In genomic region chr15:85315378-85316025, GRCm38 (mm10) we compare ENCODE assay signal across 9 mouse cellular contexts. TPM values are rescaled to one million over a fixed set of nuclear protein-coding genes. Genes with fewer than 3 reads are reported as not detected.
DNase-seq lines count a peak whose midpoint lies in the region; ATAC-seq and TF ChIP-seq lines count a peak whose summit lies in the region.
"Had no signal": no experiment of that assay in that cellular context is flagged by ENCODE, and none has a peak within 500 bp of the region (broad histone marks: within the 10 kb centered on the region; RNA-seq: fewer than 3 reads in every experiment).

No protein-coding gene starts in this region.

- POLR2A ChIA-PET in Patski (lab: Charles Lee): interaction anchor here (0.5 kb wide), 1 partner anchor 86 kb away, joined by 3 read pairs; no protein-coding TSS in a partner anchor

- H3K27ac ChIP-seq in cerebellum, adult 2 months (ENCODE audit: insufficient read depth, low read length): no peak overlapping the region
- H3K27ac ChIP-seq in hindbrain, embryonic 14.5 days: no peak overlapping the region
- H3K27ac ChIP-seq in left cerebral cortex, adult 2 months: no peak overlapping the region
- H3K27ac ChIP-seq in midbrain, embryonic 13.5 days: no peak overlapping the region
- no peak overlapping the region for H3K27ac ChIP-seq in small intestine, adult 2 months (ENCODE audit: insufficient read depth, low read depth, low read length)

- intact Hi-C loops in left cerebral cortex, adult 2 months (cut with DNase I): loop anchor here (1.0 to 5.0 kb wide), 4 partner anchors 49 to 268 kb away; no protein-coding TSS in a partner anchor

- H3K4me3 ChIP-seq in cerebellum, adult 2 months (replicated peaks; ENCODE audit: insufficient read depth, low read depth, low read length): no peak overlapping the region
- H3K4me3 ChIP-seq in hindbrain, embryonic 14.5 days (replicated peaks; ENCODE audit: low read length): no peak overlapping the region
- H3K4me3 ChIP-seq in left cerebral cortex, adult 2 months: no peak overlapping the region
- H3K4me3 ChIP-seq in midbrain, embryonic 13.5 days (replicated peaks): no peak overlapping the region
- H3K4me3 ChIP-seq in small intestine, adult 2 months (ENCODE audit: low read depth, low read length): no peak overlapping the region
- H3K4me3 ChIP-seq: megakaryocyte, embryonic 14.5 days had no signal

- CTCF ChIA-PET in Patski (lab: Charles Lee): interaction anchor here (0.6 to 3.0 kb wide), 10 partner anchors 14 to 394 kb away, joined by 3 to 15 read pairs (median 3); partner anchors contain the start of gene Wnt7b

- no peak overlapping the region for H3K9ac ChIP-seq in hindbrain, embryonic 14.5 days
- H3K9ac ChIP-seq in midbrain, embryonic 13.5 days (replicated peaks): no peak overlapping the region

- DNase-seq in Patski (ENCODE audit: low read depth, low spot score): no peak
- peak; percentile 70 to 83 for DNase-seq in cerebellum, adult 2 months
- DNase-seq in forelimb bud, embryonic 11.5 days (ENCODE audit: low read depth, low spot score): peak; percentile 73
- peak; percentile 89 for DNase-seq in hindbrain, embryonic 14.5 days (ENCODE audit: low spot score)
- peak; percentile 74 to 83 for DNase-seq in left cerebral cortex, adult 2 months (ENCODE audit: extremely low spot score in 1 of 2, low spot score in 2 of 2)

- peaks cover 5% of the 10 kb centered on the region; the same call in 1 of the 2 replicates for H3K4me1 ChIP-seq in cerebellum, adult 2 months (ENCODE audit: control insufficient read depth, insufficient read depth, low read length)
- peaks cover 8% of the 10 kb centered on the region; the same call in 1 of the 2 replicates for H3K4me1 ChIP-seq in hindbrain, embryonic 14.5 days (replicated peaks; ENCODE audit: control insufficient read depth, insufficient read depth, low read length)
- peaks cover 24% of the 10 kb centered on the region for H3K4me1 ChIP-seq in midbrain, embryonic 13.5 days (replicated peaks)
- H3K4me1 ChIP-seq in small intestine, adult 2 months (ENCODE audit: control insufficient read depth, insufficient read depth, insufficient read length, low read length): no peaks in the 10 kb centered on the region
- H3K4me1 ChIP-seq: megakaryocyte, embryonic 14.5 days had no signal

- no peak for TF ChIP-seq POLR2A in cerebellum, adult 2 months (IDR thresholded peaks at IDR 0.05; ENCODE audit: borderline replicate concordance, insufficient read depth, low read length)
- no peak for TF ChIP-seq POLR2A in small intestine, adult 2 months (IDR thresholded peaks at IDR 0.05; ENCODE audit: low read depth, low read length)

- no peaks in the 10 kb centered on the region for H3K9me3 ChIP-seq in hindbrain, embryonic 14.5 days (ENCODE audit: control insufficient read depth, low read length)
- no peaks in the 10 kb centered on the region for H3K9me3 ChIP-seq in midbrain, embryonic 13.5 days
- H3K9me3 ChIP-seq: megakaryocyte, embryonic 14.5 days had no signal

- H3K4me2 ChIP-seq in hindbrain, embryonic 14.5 days (replicated peaks): no peak overlapping the region
- H3K4me2 ChIP-seq in midbrain, embryonic 13.5 days (replicated peaks): no peak overlapping the region

- H3K27me3 ChIP-seq in Patski: no peaks in the 10 kb centered on the region
- H3K27me3 ChIP-seq in cerebellum, adult 2 months (ENCODE audit: control insufficient read depth, insufficient read depth, low read length): no peaks in the 10 kb centered on the region
- no peaks in the 10 kb centered on the region for H3K27me3 ChIP-seq in hindbrain, embryonic 14.5 days (ENCODE audit: control insufficient read depth, insufficient read depth, low read length)
- H3K27me3 ChIP-seq in midbrain, embryonic 13.5 days: peaks cover 6% of the 10 kb centered on the region; the same call in 1 of the 2 replicates
- no peaks in the 10 kb centered on the region; the same call in 1 of the 2 replicates for H3K27me3 ChIP-seq in small intestine, adult 2 months (ENCODE audit: control insufficient read depth, insufficient read depth, low read length)

- WGBS in cerebellum, adult 2 months: 40% methylated on average over 12 of the region's 13 CpGs
- WGBS in hindbrain, embryonic 14.5 days: 45% methylated on average over 11 of the region's 13 CpGs
- WGBS in midbrain, embryonic 13.5 days: 39% methylated on average over 12 of the region's 13 CpGs
- 42% methylated on average over 12 of the region's 13 CpGs for WGBS in small intestine, adult 2 months

- in situ Hi-C loops in Patski (cut with MboI; ENCODE audit: low pct_unique_long_range_greater_than_20kb): no loop called here

- ATAC-seq in Patski: peak; percentile 59
- ATAC-seq in hindbrain, embryonic 14.5 days (ENCODE audit: low FRiP score): peak; percentile 82; the same call in 1 of the 2 replicates
- peak; percentile 86 for ATAC-seq in midbrain, embryonic 13.5 days
- ATAC-seq in inflammation-experienced regulatory T-cells, adult 6 months: no peak

- peak; percentile 83 for TF ChIP-seq CTCF in Patski (IDR thresholded peaks at IDR 0.05)
- peak; percentile 94 for TF ChIP-seq CTCF in cerebellum, adult 2 months (IDR thresholded peaks at IDR 0.05; ENCODE audit: borderline replicate concordance, insufficient read depth, low read depth, low read length)
- TF ChIP-seq CTCF in left cerebral cortex, adult 2 months (IDR thresholded peaks at IDR 0.05): peak; percentile 81
- peak; percentile 93; the same call in 1 of the 2 replicates for TF ChIP-seq CTCF in small intestine, adult 2 months (IDR thresholded peaks at IDR 0.05; ENCODE audit: extremely low read depth, insufficient read length, insufficient replicate concordance, low read depth, low read length)

- no peaks in the 10 kb centered on the region for H3K36me3 ChIP-seq in hindbrain, embryonic 14.5 days (replicated peaks; ENCODE audit: control insufficient read depth, insufficient read depth)
- H3K36me3 ChIP-seq in midbrain, embryonic 13.5 days: no peaks in the 10 kb centered on the region
- H3K36me3 ChIP-seq in small intestine, adult 2 months (ENCODE audit: control insufficient read depth, insufficient read depth, low read length): no peaks in the 10 kb centered on the region

RNA-seq across cellular contexts. Expression of gene Atxn10, which starts 20.5 kb away (rescaled TPM):
- 224 TPM for polyA plus RNA-seq in Patski (2021)
- polyA plus RNA-seq in cerebellum, adult 2 months (2012; rRNA removed): 271 and 274 TPM in 2 replicates
- polyA plus RNA-seq in hindbrain, embryonic 14.5 days (2014; fragmentation: Nextera tagmentation; extraction: Ambion mirVana): 534 and 568 TPM in 2 replicates
- total RNA-seq in left cerebral cortex, adult 2 months (2021): 100 to 1,000 TPM; 238 to 262 TPM
- 513 and 524 TPM in 2 replicates for polyA plus RNA-seq in midbrain, embryonic 13.5 days (2015; fragmentation: Nextera tagmentation; extraction: Ambion mirVana)
- 13.7 and 14.5 TPM in 2 replicates for polyA plus RNA-seq in small intestine, adult 2 months (2012; rRNA removed)
- 100 to 1,000 TPM; 104 to 140 (median 107) TPM for polyA plus RNA-seq in inflammation-experienced regulatory T-cells, adult 6 months (2017; shearing (Covaris generic))
